Mouse (Mus musculus): Measurements from ENCODE around the gene Wbp1l.

DNA sequence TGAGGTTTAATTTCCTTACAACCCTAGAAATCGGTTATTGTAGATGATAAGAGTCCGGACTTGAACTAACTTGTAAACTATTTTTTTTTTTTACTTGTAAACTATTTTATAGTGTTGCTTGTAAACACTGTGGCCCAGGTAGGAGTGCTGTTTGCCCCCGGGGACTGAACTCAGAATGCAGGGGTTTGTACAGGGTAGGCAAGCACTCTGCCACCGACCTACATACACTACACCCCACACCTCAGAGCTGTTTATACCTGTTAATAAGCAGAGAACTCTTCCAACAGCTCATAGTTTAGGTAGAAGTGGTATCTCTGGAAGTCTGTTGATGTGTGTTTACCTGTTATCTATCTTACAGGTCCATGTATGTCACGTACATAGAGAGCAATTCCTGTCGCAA, 24.9 kb upstream of the Wbp1l start:
- TF ChIP-seq GATA1 (IDR thresholded peaks at IDR 0.05; ENCODE audit: low read length) (no peak), TAL1 (IDR thresholded peaks at IDR 0.05; ENCODE audit: low read length) (no peak)
